Mouse (Mus musculus) CH12F3 (cell line): ENCODE data around the gene Gm4297.
"Not testable (repeated sequence)": the region's sequence is repeated elsewhere in the genome, so short reads cannot be mapped to it uniquely, and the experiment has no call there.

Experiments
- in situ Hi-C: fragments of 300-500 bp; cut with MboI; formaldehyde crosslinking; loops from 2 replicates; pipeline ENCODE4 v1.14.3; 2020; ENCODE audit warnings: low sequenced_read_pairs

Gm4297 gene

DNA sequence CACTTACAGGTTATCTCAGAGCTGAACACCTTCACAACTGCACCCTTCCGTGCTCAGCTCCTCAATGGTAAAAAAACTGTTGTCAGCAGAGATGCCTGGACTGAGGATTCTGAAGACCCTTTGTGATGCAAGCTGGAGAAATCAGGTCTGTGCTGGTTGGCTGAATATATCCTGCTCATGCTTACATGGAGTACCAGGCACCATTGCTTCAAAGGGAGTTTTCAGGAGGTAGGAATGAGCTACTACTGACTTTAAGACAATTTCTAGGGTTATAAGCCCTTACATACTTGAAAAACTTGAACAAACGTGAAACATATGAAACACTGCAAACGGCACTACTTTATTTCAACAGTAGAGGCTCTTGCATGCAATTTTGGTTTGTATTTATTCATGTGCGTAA lies at the start of gene Gm4297:
Gene Gm4297, minus strand, starts transcription at position 101 of the 400 bp plus-strand sequence.
- in situ Hi-C loops: not testable (repeated sequence)
